Mouse (Mus musculus) cerebellum, postnatal 36 days (tissue): ENCODE measurements at regions not wholly inside any gene's neighbourhood (a gene's known extent, or its start where the extent isn't known, plus 50 kb on each side); places are given as distances from the start of the nearest gene placed in this dataset.

ENCODE experiments used
- DNase-seq, 2 experiments: peaks; one replicate each; pipeline ENCODE4 v3.0.0; 2021 to 2022; ENCODE audit warnings: mixed read lengths in 2 of 2

GRCm38 (mm10) chr2:149467801-149468200, 62.9 kb downstream of the Cst10 start:
- no peak for DNase-seq

- DNase-seq = no peak
Observed at GRCm38 (mm10) chr2:149472411-149472810, 67.6 kb downstream of the Cst10 start.

- DNase-seq = peak; percentile 41 to 53
Observed at GRCm38 (mm10) chr2:149493280-149493988, 88.6 kb downstream of the Cst10 start.

- no peak for DNase-seq
Observed at GRCm38 (mm10) chr2:149512870-149513269, 108.0 kb downstream of the Cst10 start.

GRCm38 (mm10) chr2:149524424-149524823, 119.6 kb downstream of the Cst10 start:
- DNase-seq = no peak

GRCm38 (mm10) chr2:149542837-149543236, 138.0 kb downstream of the Cst10 start:
- DNase-seq = no peak

GRCm38 (mm10) chr2:149545708-149546107, 140.9 kb downstream of the Cst10 start:
- no peak for DNase-seq

- DNase-seq = no peak
Observed at GRCm38 (mm10) chr2:149546639-149547200, 141.9 kb downstream of the Cst10 start.

- no peak for DNase-seq
Observed at GRCm38 (mm10) chr2:149555209-149555608, 150.4 kb downstream of the Cst10 start.

GRCm38 (mm10) chr2:149573773-149574172, 168.9 kb downstream of the Cst10 start:
- no peak for DNase-seq

- DNase-seq = no peak
Observed at GRCm38 (mm10) chr2:149602581-149602980, 197.7 kb downstream of the Cst10 start.

GRCm38 (mm10) chr2:149613381-149613780, 208.5 kb downstream of the Cst10 start:
- DNase-seq = no peak

GRCm38 (mm10) chr2:149614078-149614939, 209.5 kb downstream of the Cst10 start:
- no peak for DNase-seq

- DNase-seq = no peak
Observed at GRCm38 (mm10) chr2:149625626-149626025, 203.4 kb upstream of the Syndig1 start.

- DNase-seq = no peak
Observed at GRCm38 (mm10) chr2:149641207-149641606, 187.8 kb upstream of the Syndig1 start.

GRCm38 (mm10) chr2:149651829-149652228, 177.2 kb upstream of the Syndig1 start:
- peak in 1 of 2 experiments; percentile 2 for DNase-seq

- DNase-seq = no peak
Observed at GRCm38 (mm10) chr2:149661086-149661485, 167.9 kb upstream of the Syndig1 start.

GRCm38 (mm10) chr2:149664377-149664776, 164.6 kb upstream of the Syndig1 start:
- no peak for DNase-seq

GRCm38 (mm10) chr2:149666412-149666811, 162.6 kb upstream of the Syndig1 start:
- DNase-seq = no peak

GRCm38 (mm10) chr2:149671870-149672269, 157.1 kb upstream of the Syndig1 start:
- no peak for DNase-seq

- peak; percentile 14 to 17 for DNase-seq
Observed at GRCm38 (mm10) chr2:149679822-149680459, 149.1 kb upstream of the Syndig1 start.

GRCm38 (mm10) chr2:149722342-149722741, 106.7 kb upstream of the Syndig1 start:
- no peak for DNase-seq

- DNase-seq = no peak
Observed at GRCm38 (mm10) chr2:149724279-149724678, 104.7 kb upstream of the Syndig1 start.
